Mouse (Mus musculus) hindbrain, embryonic 14.5 days (tissue): Measurements from ENCODE around the gene Brk1. TPM values are rescaled to one million over a fixed set of nuclear protein-coding genes. Genes with fewer than 3 reads are reported as not detected.

Experiments
- ATAC-seq: fragments of 200-750 bp; cut with Nextera tagmentation; 2 replicates; pipeline ENCODE4 v1.8.0; 2017; ENCODE audit warnings: moderate number of reproducible peaks, mild to moderate bottlenecking, moderate TSS enrichment, moderate library complexity; ENCODE audit not compliant: low FRiP score
- DNase-seq: peaks from one replicate; pipeline ENCODE4 v3.0.0-alpha.2; 2015; ENCODE audit warnings: low spot score
- H3K27ac ChIP-seq: fragments of 300-500 bp; sonication (generic); 2 replicates; pipeline ENCODE4 v1.5.1; 2014; ENCODE audit warnings: mild to moderate bottlenecking, moderate library complexity
- H3K27me3 ChIP-seq: fragments of 300-500 bp; sonication (generic); 2 replicates; pipeline ENCODE4 v1.6.1; 2014; ENCODE audit warnings: mild to moderate bottlenecking, low read length, mixed read lengths; ENCODE audit not compliant: control insufficient read depth, insufficient read depth
- H3K36me3 ChIP-seq: fragments of 300-500 bp; sonication (generic); replicated peaks from 2 replicates; pipeline ENCODE4 v1.6.1; 2014; ENCODE audit not compliant: control insufficient read depth, insufficient read depth
- H3K4me1 ChIP-seq: fragments of 300-500 bp; sonication (generic); replicated peaks from 2 replicates; pipeline ENCODE4 v1.6.1; 2014; ENCODE audit warnings: antibody characterized with exemption, low read length, mixed read lengths; ENCODE audit not compliant: control insufficient read depth, insufficient read depth
- H3K4me2 ChIP-seq: fragments of 300-500 bp; sonication (generic); replicated peaks from 2 replicates; pipeline ENCODE4 v1.6.1; 2014; ENCODE audit warnings: mild to moderate bottlenecking, moderate library complexity
- H3K4me3 ChIP-seq: fragments of 300-500 bp; sonication (generic); replicated peaks from 2 replicates; pipeline ENCODE4 v1.5.1; 2014; ENCODE audit warnings: mild to moderate bottlenecking, low read length
- H3K9ac ChIP-seq: fragments of 300-500 bp; sonication (generic); 2 replicates; pipeline ENCODE4 v1.6.1; 2014
- H3K9me3 ChIP-seq: fragments of 300-500 bp; sonication (generic); 2 replicates; pipeline ENCODE4 v1.6.1; 2016; ENCODE audit warnings: low read length; ENCODE audit not compliant: control insufficient read depth
- WGBS: fragments of 180-500 bp; shearing (Covaris S2); extraction: QIAGEN DNeasy Blood & Tissue Kit; methylation state at CpG from one replicate; pipeline ENCODE4 v1.1.7; 2014; 5-methylcytosine and 5-hydroxymethylcytosine counted together
- polyA plus RNA-seq: library from polyadenylated mRNA; unstranded; fragments of >200 nt; fragmentation: Nextera tagmentation; extraction: Ambion mirVana; gene quantifications from 2 replicates; pipeline ENCODE4 v1.2.1, GENCODE M21; 2014

The Brk1 gene
- polyA plus RNA-seq, 1 experiment from 2014 or later: 267 TPM

- 94% methylated on average over 4 of the region's 4 CpGs for WGBS
- Histone ChIP-seq H3K4me2 (no peak overlapping the region), H3K4me3 (no peak overlapping the region)
Observed at GRCm38 (mm10) chr6:113597945-113598344, 6.6 kb upstream of the Brk1 start.

GRCm38 (mm10) chr6:113599833-113600232 is 4.7 kb upstream of the Brk1 start:
- Histone ChIP-seq H3K4me2 (no peak overlapping the region), H3K27me3 (no peaks in the 10 kb centered on the region), H3K36me3 (no peaks in the 10 kb centered on the region), H3K27ac (no peak overlapping the region), H3K4me3 (no peak overlapping the region), H3K4me1 (peaks cover 4% of the 10 kb centered on the region), H3K9me3 (no peaks in the 10 kb centered on the region), H3K9ac (no peak overlapping the region)
- WGBS: 79% methylated on average over 5 of the region's 5 CpGs
- DNase-seq: no peak
- ATAC-seq: no peak

More at GRCm38 (mm10) chr6:113597945-113598344, 6.6 kb upstream of the Brk1 start:
- no peaks in the 10 kb centered on the region for H3K36me3 ChIP-seq
- no peaks in the 10 kb centered on the region for H3K4me1 ChIP-seq
- DNase-seq (no peak), ATAC-seq (no peak)
- no peaks in the 10 kb centered on the region for H3K27me3 ChIP-seq
- no peak overlapping the region for H3K9ac ChIP-seq
- H3K9me3 ChIP-seq: no peaks in the 10 kb centered on the region
- H3K27ac ChIP-seq: no peak overlapping the region

GRCm38 (mm10) chr6:113600543-113601139 is 3.9 kb upstream of the Brk1 start, which contains the start of gene Fancd2os:
TSS of gene Fancd2os (minus strand) at chr6:113600715.
- no peak within 1 kb of the TSS for H3K27ac ChIP-seq
- H3K27me3 ChIP-seq: no peaks in the 10 kb centered on the region
- WGBS: 31% methylated on average over 23 of the region's 23 CpGs
- no peak within 1 kb of the TSS for H3K4me2 ChIP-seq
- DNase-seq (no peak), ATAC-seq (no peak)
- H3K9me3 ChIP-seq: no peaks in the 10 kb centered on the region
- no peaks in the 10 kb centered on the region for H3K36me3 ChIP-seq
- no peak within 1 kb of the TSS for H3K4me3 ChIP-seq
- H3K4me1 ChIP-seq: peaks cover 9% of the 10 kb centered on the region
- H3K9ac ChIP-seq: no peak within 1 kb of the TSS

GRCm38 (mm10) chr6:113602821-113603220 is 1.8 kb upstream of the Brk1 start:
- Histone ChIP-seq H3K27ac (no peak overlapping the region), H3K4me1 (peaks cover 21% of the 10 kb centered on the region), H3K9ac (no peak overlapping the region), H3K9me3 (no peaks in the 10 kb centered on the region), H3K4me2 (no peak overlapping the region), H3K27me3 (no peaks in the 10 kb centered on the region), H3K36me3 (0 out of 2 replicates have a peak, but pooled peaks cover 7% of the 10 kb centered on the region), H3K4me3 (no peak overlapping the region)
- ATAC-seq (no peak), DNase-seq (no peak)
- WGBS: 93% methylated on average over 6 of the region's 6 CpGs

GRCm38 (mm10) chr6:113603993-113604392 is 579 bp upstream of the Brk1 start:
- Histone ChIP-seq H3K9me3 (no peaks in the 10 kb centered on the region), H3K36me3 (0 out of 2 replicates have a peak, but pooled peaks cover 7% of the 10 kb centered on the region), H3K4me2 (peak overlapping the region; percentile 86), H3K4me1 (peaks cover 21% of the 10 kb centered on the region), H3K27me3 (no peaks in the 10 kb centered on the region), H3K9ac (peak overlapping the region; percentile 64), H3K4me3 (peak overlapping the region; percentile 72), H3K27ac (peak overlapping the region; percentile 79)
- ATAC-seq: no peak
- 60% methylated on average over 12 of the region's 12 CpGs for WGBS
- DNase-seq: no peak

GRCm38 (mm10) chr6:113605224-113605545 is 613 bp downstream of the Brk1 start:
- peak; percentile 3; the same call in 1 of the 2 replicates for ATAC-seq

GRCm38 (mm10) chr6:113608871-113609270 is 4.3 kb downstream of the Brk1 start:
- Histone ChIP-seq H3K4me3 (no peak overlapping the region), H3K27me3 (no peaks in the 10 kb centered on the region)
- ATAC-seq: no peak

More at GRCm38 (mm10) chr6:113605224-113605545, 613 bp downstream of the Brk1 start:
- Histone ChIP-seq H3K36me3 (peaks cover 7% of the 10 kb centered on the region; the same call in 1 of the 2 replicates), H3K9ac (peak overlapping the region; percentile 79), H3K4me2 (peak overlapping the region; percentile 86), H3K4me1 (peaks cover 21% of the 10 kb centered on the region), H3K9me3 (no peaks in the 10 kb centered on the region), H3K27me3 (no peaks in the 10 kb centered on the region), H3K27ac (peak overlapping the region; percentile 79; the same call in 1 of the 2 replicates), H3K4me3 (peak overlapping the region; percentile 72)
- 4% methylated on average over 10 of the region's 10 CpGs for WGBS
- no peak for DNase-seq

GRCm38 (mm10) chr6:113609293-113609692 is 4.7 kb downstream of the Brk1 start:
- no peak overlapping the region for H3K4me2 ChIP-seq
- H3K27ac ChIP-seq: no peak overlapping the region
- ATAC-seq (no peak), DNase-seq (no peak)
- peaks cover 26% of the 10 kb centered on the region for H3K36me3 ChIP-seq
- H3K9me3 ChIP-seq: no peaks in the 10 kb centered on the region
- H3K27me3 ChIP-seq: no peaks in the 10 kb centered on the region
- no peak overlapping the region for H3K4me3 ChIP-seq
- no peak overlapping the region for H3K9ac ChIP-seq
- H3K4me1 ChIP-seq: peaks cover 17% of the 10 kb centered on the region
- 95% methylated on average over 7 of the region's 7 CpGs for WGBS

More at GRCm38 (mm10) chr6:113608871-113609270, 4.3 kb downstream of the Brk1 start:
- peaks cover 21% of the 10 kb centered on the region for H3K4me1 ChIP-seq
- H3K9me3 ChIP-seq: no peaks in the 10 kb centered on the region
- peaks cover 22% of the 10 kb centered on the region for H3K36me3 ChIP-seq
- no peak overlapping the region for H3K27ac ChIP-seq
- H3K4me2 ChIP-seq: no peak overlapping the region
- no peak for DNase-seq
- no peak overlapping the region for H3K9ac ChIP-seq
- 94% methylated on average over 6 of the region's 6 CpGs for WGBS

GRCm38 (mm10) chr6:113612258-113612969 is 7.8 kb downstream of the Brk1 start:
- Histone ChIP-seq H3K4me2 (no peak overlapping the region), H3K4me3 (no peak overlapping the region), H3K27ac (no peak overlapping the region), H3K9me3 (no peaks in the 10 kb centered on the region), H3K4me1 (no peaks in the 10 kb centered on the region), H3K9ac (no peak overlapping the region), H3K36me3 (peaks cover 51% of the 10 kb centered on the region), H3K27me3 (no peaks in the 10 kb centered on the region)
- ATAC-seq (no peak), DNase-seq (no peak)
- 96% methylated on average over 8 of the region's 8 CpGs for WGBS
